Mouse (Mus musculus): ENCODE data around the gene Ston1. TPM values are rescaled to one million over a fixed set of nuclear protein-coding genes. Genes with fewer than 3 reads are reported as not detected.

Gene Ston1
- 1 to 10 TPM; 2.1 to 2.9 TPM for polyA plus RNA-seq (2017; shearing (Covaris generic))

DNA sequence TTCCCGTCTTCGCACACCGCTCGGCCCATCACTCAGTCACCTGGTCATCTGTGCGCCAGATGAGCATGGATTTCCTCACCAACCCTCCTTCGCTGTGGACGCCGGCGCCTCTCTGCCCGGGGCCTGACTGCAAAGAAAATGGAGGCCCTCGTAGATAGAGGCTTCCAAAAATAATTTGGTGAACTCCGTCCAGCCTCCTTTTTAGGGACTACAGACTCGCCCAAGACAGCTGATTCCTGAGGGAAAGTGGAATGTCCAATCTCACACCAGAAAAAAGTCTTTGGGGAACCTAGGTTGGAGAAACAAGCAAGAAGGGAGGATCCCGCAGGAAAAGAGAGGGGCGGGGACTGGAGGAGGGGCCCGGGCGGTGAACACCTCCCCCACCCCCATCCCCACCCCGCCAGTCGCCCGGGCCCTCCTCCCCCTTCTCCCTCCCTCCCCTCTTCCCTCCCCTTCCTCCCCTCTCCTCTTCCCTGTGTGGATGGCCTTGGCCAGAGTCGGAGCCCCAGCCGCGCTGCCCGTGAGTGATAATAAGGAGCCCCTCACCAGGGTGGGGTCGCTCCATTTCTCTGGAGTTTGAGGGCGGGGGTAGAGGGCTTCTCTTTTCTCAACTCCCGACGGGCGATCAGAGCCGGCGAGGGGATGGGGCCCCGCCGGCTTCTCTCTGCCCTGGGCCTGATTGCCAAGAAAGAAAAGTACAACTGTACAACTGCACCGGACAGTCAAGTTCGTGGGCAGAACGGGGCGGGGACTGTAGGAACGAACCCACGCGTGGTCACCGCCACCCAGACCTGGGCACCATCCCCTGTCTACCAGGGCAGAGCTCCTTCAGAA lies at the start of gene Ston1:
TSS of gene Ston1 (plus strand) at position 463 of the 834 bp plus-strand sequence.
- ATAC-seq: peak; percentile 6

DNA sequence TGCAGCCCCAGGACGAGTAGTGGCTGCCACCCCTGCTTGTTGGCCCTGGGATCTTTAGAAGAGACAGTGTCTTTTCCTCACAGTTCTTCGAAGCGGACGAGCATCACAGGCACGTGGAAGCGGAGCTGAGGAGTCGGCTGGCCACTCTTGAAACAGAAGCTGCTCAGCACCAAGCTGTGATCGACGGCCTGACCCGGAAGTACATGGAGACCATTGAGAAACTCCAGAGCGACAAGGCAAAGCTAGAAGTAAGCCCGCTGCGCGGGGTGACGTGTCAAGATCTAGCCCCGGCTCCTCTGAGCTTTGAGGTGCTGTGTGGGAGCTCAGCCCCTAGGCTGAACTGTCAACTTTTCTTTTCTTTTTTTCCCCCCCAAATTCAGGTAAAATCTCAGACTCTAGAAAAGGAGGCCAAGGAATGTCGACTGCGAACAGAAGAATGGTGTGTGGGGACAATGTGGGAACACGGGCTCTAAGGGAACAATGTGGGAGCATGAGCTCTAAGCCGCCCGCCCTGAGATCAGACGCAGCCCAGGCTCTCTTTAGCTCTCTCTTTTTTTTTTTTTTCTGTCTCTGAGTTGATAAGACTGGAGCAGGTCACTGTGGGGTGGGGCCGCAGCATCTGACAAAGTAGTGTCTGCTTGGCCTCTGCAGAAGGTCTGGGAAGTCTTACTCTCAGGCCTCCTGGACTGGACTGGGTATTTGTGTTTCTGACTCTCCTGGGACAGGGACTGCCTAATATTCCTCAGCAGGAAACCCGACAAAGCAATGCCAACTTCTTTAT lies 47.9 kb upstream of the Ston1 start:
- no peak for ATAC-seq

DNA sequence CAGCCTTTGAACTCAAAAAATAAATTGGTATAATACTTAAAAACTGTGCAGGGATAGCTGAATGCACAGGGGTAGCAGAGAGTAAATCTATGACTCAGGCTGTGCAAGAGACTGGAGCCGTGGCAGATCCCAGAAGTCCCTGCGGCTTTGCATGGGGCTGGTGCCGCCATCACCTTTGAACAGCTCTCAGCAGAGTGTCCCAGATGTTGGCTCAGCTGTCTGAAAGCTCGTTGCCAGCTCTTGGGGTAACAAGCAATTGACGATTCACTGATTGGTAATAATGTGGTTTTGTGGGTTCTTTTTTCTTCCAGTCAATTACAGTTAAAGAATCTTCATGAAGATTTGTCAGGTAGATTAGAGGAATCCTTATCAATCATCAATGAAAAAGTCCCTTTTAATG lies 47.1 kb upstream of the Ston1 start:
- peak; percentile 42 for ATAC-seq

DNA sequence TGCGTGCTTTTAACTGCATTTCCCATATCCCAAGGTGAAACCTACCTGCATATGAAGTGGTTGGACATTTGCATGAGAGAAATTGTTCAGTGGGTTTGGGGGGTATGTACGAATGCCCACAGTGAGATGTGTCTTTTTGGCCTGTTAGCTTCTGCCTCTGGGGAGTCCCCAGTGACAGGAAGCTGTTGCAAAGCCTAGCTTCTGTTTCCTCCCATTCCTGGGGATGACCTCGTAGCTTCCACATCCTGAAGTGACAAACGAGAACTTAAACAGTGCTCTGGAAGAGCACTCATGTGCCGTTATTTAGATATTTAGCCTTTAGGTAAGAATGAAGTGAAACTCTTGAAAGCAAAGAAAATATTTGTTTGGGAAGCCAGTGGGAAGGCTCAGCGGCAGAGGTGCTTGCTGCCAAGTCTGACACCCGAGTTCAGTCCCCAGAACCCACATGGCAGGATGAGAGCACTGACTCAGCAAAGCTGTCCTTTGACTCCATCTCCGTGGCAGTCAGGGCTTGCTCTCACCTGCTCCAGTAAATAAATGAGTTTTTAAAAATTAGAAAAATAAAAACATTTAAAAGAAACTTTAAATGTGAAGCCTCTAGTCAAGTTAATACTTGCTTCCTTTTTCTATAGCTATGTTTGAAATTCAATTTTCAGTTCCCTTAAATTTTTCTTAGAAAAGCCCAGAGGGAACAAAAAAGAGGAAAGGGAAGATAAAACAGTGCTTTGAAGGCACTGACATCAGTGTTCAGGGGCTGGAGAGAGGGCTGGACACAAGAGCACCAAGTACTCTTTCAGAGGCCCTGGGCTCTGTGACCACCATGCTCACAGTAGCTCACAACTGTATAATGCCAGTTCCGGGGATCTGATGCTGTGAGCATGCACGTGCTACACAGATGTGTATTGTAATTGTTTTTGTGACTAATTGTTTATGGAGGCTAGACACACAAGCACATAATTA lies 46.2 kb upstream of the Ston1 start:
- peak; percentile 80 for ATAC-seq

DNA sequence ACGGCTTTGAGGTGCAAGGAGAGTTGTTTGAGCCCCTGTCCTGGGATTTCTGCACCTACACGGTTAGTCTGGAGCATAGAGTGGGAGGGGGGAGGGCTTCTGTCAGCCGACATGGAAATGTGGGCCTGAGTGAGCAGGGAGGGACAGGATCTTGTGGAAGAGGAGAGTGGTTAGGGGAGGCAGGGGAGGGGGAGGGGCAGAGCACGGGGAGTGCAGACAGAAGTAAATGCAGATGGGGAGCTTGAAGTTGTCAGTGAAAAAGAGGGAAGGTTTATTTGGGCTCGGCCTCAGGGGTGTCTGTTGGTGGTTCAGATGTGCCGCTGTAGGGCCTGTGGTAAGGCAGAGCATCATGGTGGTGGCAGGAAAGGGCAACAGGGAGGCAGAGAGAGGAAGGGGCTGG lies 44.9 kb upstream of the Ston1 start:
- no peak for ATAC-seq

DNA sequence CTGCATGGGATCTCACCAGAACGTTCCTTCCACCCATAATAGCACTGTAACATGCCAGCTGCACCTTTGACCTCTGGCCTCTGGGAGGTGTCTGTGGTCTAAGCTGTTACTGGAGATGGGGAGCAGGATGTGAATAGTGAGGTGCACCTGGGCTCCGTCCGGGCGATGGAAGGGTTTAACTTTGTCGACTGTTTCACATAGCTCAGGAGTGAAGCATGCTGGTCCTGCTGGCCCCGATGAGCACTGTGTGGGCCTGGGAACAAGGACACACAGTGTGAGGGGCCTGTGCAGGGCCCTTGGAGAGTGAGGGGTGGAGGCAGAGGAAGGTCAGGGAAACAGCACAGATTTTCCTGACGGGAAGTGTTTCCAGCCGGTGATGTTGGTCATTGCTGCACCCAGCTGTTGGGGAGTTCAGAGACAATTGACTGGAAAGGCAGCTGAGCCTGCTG lies 44.5 kb upstream of the Ston1 start:
- no peak for ATAC-seq

DNA sequence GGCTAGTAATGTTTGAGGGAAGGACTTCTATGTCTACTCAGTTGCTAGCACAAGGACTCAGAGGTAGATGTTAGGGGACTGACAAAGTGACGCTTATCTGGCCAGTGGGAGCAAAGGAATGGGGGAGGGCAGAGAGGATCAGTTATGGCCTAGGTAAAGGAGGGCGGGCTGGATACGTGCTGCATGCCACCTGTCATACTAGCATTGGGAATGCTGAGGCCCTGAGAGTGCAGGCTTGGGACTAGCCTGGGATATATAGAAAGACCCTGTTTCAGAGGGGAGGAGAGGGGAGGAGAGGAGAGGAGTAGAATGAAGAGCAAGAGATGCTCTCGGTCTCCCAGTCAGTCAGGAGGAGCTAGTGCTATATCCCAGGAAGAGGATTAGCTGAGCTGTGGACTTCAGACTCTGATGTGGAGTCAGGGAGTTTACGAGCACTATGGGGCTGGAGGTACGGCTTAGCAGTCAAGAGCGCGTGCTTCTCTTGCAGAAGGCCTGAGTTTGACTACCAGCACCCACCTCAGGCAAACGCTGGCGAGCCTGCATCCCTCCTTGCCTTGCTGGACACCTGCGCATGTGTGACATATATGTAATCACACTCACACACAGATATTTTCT lies 43.9 kb upstream of the Ston1 start:
- ATAC-seq: no peak

DNA sequence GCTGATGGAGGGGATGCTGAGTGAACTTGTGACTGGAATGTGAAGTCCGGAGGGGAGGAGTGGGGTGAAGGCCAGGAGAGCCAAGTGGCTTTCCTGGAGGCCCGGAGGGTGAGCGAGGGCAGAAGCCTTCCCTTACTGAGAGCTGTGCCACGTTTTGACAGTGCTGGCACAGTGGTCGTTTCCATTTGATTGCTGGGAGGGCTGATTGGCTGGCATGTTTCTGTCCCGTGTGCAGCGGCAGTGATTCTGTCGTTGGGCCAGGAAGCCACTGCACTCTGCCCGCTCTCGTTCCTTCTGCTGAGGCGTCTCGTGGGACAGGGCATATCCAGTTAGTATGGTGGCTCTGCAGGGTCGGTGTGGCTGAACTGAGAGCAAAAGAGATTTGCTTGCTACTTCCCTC lies 41.3 kb upstream of the Ston1 start:
- no peak for ATAC-seq

DNA sequence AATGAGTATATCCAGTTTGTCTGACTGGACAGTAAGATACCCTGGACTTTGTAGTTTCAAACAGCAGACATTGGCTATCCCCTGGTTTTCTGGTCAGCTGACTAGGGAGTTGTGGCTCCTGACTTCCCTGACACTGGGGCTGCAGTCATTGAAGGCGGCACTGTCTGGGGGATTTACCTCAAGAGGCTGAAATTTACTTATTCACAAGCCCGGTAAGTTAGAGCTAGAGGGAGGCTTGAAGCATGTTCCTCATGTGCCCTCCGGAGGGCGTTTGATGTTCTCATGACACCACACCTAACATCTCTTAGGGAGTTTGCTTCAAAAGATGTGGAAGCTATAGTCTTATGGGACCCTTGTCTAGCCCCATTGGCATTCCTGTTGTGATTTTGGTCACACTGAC lies 40.8 kb upstream of the Ston1 start:
- no peak for ATAC-seq

DNA sequence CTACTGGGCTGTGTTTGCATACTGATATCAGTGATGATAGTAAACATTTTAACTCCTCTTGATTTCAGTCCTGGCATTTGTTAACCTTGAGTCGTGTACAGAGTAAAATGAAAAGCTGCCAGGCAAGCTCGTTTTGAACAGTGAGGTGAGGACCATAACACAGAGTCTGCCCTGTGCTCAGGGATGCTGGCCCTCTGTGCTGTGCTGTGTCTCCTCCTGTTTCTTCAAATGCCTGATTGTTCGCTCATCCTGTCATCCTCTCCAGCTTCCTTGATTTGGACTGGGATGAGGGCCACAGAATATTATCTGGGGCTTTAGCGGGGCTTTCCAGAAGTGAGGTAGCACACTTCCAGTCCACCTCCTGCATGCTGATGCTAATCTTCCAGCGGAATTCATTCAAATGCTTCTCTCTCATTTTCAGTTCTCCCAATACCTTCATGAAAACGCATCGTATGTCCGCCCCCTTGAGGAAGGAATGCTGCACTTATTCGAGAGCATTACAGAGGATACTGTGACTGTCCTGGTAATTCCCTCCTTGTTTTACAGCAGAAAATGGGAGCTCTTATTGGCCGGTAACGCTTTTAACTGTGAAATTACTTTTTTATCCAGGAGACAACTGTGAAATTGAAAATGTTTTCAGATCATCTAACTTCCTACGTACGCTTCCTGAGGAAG lies 39.2 kb upstream of the Ston1 start:
- no peak for ATAC-seq

DNA sequence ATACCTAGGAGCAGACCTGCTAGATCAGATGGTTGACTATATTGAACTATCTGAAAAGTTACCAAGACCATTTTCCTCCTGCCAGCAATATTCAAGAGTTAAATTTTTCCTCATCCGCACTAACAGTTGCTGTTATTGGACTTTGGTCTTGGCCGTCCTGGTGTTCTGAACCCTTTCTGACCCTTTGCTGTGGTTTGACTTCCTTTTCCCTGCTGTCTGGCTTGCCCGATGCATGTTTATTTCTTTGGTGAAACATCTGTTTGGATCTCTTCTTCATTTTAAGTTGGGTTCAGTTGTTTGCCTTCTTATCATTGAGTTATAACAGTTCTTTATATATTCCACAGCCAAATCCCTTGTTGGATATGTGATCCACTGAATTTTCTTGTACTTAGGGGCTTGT lies 33.9 kb upstream of the Ston1 start:
- no peak for ATAC-seq

DNA sequence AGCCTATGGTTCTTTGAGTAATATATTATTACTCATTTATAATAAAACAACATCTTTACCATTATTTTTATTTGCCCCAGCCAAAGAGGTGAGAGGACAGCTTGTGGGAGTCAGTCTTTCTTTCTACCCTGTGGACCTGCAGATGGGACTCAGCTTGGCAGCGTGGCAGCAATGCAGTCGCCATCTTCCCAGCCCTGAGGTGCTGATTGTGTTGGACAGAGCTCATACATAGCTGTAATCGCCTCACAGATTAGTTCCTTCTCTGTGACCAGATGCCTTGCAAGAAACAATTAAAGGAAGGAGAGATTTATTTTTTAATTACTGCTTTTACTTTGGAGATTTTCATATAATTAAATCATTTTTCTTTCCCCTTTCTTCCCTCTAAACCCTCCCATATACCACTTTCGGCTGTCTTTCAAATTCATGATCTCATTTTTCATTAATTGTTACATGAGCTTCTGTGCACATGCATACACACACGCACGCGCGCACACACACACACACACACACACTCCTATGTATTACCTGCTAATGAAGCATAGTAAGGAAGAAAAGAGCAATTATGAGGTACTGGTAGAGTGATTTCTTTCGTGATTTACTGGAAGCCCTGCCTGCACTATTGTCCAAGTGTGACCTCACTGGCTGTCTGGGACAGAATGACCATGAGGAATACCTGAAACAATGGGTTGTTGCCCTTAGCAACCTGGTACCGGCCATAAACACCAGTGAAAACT lies 27.5 kb upstream of the Ston1 start:
- ATAC-seq: no peak

DNA sequence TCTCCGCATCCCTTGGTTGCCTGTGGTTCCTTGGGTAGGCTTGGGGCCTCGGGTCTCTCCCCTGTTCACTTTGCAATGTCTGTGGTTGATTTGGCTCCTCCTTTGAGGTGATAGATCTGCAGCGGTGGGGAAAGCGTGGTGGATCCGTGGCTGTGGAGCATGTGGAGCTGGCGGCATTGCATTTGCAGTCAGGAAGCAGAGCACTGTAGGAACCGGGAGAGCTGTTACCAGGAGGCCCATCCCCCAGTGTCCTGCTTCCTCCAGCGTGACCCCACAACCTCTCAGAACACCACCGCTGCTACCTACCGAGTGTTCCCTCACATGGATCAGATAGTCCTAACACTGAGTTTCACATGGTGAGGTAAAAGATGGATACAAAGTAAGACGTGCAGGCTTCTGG lies 26.7 kb upstream of the Ston1 start:
- no peak for ATAC-seq

DNA sequence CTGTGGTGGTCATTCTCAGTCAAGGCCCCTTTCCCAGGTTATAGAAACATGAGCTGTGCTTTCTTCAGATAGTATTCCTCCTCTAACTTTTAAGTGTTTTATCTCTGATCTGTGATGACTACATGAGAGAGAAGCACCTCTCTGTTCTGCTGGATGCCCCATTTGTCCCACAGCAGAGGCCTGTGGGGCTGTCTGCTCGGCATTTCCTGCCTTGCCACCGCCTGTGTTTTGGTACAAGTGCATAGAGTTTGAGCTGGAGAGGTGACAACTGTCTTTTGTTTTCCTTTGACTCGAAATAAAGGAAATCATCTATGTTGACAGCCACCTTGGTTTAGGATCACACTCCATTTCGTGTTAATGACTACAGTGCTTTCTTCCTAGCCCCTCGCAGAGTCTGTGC lies 22.7 kb upstream of the Ston1 start:
- no peak for ATAC-seq

DNA sequence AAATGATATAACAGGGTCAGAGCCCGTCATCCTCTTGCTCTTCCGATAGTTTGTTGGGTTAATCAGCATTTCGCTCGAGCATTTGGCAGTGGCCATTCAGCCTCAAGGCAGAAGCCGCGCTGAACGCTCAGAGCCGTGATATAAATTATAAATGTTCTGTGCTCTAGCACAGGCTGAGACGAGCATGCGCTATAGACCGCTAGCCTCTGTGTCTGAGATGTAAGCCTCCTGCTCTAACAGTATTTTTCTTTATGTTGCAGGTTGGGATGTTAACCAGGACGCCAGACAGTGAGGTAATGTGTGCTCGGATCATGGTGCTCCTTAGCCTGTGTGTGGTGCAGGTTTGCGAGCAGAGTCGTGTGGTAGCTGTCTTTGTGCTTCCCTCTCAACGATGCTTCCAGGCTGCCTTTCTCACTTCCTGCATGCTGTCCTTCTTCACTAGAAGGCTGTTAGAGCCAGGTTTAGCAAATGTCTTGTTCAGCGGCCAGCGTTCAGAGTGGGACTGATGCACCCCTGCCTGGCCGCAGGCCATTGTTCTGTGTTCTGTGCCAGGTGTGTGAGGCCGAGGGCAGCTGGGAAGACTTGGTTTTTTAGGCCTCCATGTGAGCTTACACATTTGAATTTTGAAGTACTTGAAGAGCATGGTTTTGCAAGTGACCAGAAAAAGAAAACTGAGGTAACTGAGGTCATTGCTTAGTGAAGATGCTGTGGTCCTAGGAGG lies 18.8 kb upstream of the Ston1 start:
- no peak for ATAC-seq

DNA sequence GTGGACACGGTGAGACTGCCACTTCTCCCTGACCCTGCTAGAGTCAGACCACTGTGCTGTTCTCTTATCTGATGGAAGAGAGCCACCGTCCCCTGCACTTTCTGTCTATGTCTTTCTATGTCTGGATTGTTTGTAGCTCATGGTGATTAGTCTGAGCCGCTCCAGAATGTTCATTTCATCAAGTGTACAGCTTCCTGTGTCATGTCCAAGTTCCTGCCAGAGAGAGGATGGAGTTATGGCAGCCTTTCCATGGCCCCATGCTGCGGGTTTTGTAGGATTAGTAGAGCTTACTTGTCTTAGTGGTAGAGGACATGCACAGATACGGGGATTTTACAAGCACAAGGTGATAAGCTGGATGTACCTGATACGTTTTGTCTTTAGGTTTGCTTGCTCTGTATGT lies 16.9 kb upstream of the Ston1 start:
- ATAC-seq: no peak

DNA sequence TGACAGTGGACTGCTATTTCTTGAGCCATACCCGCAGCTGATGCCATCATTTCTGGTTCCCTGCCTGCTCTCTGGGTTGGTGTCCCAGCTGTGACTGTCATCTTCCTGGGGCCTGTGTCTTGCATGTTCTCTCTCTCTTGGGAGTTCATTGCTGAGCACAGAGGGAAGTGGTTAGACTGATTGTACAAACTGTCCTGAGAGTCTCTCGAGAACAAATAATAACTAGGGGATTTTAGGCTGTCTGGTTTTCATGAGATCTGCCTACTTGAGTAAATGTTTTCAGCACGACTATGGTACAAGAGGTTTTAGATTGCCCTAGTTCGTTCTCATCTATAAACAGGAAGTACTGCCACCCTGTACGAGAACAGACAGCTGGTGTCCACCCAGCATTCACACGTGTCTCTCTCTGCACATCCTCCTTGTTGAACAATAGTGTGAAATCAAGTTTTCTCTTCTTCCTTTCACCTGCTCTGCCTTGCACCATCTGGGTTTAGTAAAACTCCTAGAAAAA lies 15.9 kb upstream of the Ston1 start:
- peak; percentile 89 for ATAC-seq

DNA sequence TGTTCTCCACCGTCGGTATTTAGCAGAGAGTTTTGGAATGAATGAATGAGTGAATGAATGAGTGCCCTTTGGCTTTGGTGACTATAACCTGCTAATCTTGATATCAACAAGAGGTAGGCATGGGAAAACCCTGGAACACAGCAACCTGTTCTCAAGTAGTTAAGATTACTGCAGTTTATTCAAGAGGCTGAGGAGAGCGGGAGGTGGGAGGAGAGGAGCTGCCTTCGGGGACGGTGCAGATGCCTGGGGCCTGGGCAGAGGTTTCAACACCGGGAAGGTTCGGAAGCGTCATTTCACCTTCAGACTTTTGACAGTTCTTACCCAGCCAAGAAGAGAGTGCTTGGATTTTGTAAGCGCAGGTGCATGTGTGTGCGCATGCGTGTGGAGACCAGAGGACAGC lies 14.5 kb upstream of the Ston1 start:
- no peak for ATAC-seq

DNA sequence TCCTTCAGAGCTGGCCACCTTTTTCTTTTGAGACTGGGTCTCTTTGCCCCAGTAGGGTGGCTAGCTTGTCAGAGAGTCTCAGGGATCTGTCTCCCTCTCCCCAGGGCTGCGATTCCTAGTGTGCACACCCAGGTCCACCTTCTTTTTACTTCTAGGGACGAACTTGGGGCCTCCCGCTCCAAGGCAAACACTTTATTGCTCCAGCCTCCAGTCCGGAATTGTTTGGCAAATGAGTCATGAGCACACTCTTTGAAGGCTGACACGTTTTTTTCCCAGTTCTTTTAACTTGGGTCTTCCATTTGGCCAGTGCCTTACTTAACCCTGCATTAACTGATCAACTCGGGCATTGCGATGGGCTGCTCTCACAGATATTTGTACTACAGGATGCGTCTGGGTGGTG lies 14.1 kb upstream of the Ston1 start:
- no peak for ATAC-seq

DNA sequence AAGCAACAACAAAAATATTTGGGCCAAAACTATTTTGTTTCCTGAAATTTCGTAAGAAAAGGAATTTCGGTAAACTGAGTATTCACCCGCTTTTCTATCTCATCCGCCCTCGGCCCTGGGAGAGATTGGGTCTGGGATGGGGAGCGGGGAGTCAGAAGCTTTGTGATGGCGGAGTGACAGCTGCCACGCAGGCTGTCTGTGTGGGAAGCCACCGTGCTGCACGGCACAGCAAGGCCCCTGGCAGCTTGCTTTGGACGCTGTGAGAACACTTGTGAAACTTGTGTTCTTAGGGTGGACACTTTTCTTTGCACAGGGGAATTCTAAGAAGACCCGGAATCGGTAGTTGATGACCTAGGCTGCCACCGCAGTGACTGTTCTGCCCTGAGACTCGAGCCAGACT lies 10.1 kb upstream of the Ston1 start:
- no peak for ATAC-seq

Measured in CD4-positive, CD25-positive, alpha-beta regulatory T cell, adult 4 months (primary cell).